In the genomic region with DNA sequence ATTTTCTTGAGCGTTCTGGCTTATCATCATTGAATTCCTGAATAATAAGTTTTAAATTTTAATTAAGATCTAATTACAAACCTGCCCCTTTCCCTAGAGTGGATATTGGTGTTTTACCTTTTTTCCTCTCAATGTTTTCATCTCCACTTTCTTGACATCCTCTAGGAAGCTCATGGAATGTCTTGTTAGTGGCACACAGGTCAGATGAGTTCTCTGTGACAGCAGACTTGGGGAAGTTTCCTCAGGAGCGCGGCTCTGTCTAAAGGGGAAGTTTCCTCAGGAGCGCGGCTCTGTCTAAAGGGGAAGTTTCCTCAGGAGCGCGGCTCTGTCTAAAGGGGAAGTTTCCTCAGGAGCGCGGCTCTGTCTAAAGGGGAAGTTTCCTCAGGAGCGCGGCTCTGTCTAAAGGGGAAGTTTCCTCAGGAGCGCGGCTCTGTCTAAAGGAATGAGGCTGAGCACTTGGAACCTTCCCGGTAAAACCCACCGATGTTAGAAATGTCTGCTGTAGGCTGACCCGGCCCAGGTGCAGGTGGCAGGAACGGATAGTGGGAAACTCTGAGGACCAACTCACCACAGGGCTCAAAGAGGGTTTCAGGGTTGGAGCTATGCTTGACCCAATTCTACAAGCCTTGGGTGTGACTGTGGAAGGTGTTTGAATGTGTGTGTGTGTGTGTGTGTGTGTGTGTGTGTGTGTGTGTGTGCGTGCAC, we compare ENCODE assay signal across 3 mouse cellular contexts. TPM values are rescaled to one million over a fixed set of nuclear protein-coding genes. Genes with fewer than 3 reads are reported as not detected.
"Had no signal": no experiment of that assay in that cellular context is flagged by ENCODE, and none has a peak within 500 bp of the region (broad histone marks: within the 10 kb centered on the region; RNA-seq: fewer than 3 reads in every experiment).

No protein-coding gene starts in this region.

RNA-seq across cellular contexts. Expression of gene Fam180a, which starts 43.8 kb away (rescaled TPM):
- polyA plus RNA-seq: hindbrain, embryonic 11.5 days; limb, embryonic 11.5 days; liver, embryonic 12.5 days had no signal
